Mouse (Mus musculus) liver, postnatal 0 days (tissue): ENCODE data around the gene Dnase1l3.

Experiments used
- CTCF ChIP-seq: sonication (generic); IDR thresholded peaks from 2 replicates; pipeline ENCODE4 v1.5.1; 2016; ENCODE audit warnings: antibody characterized with exemption, low read depth
- EP300 ChIP-seq: IDR thresholded peaks from 2 replicates; pipeline ENCODE4 v1.6.1; 2016; ENCODE audit warnings: antibody characterized with exemption, low read depth, mild to moderate bottlenecking

- TF ChIP-seq CTCF, result no peak
- no peak for TF ChIP-seq EP300
These were observed 30.1 kb upstream of the Dnase1l3 start for GRCm38 (mm10) chr14:8024469-8024868.
